In the genomic region with DNA sequence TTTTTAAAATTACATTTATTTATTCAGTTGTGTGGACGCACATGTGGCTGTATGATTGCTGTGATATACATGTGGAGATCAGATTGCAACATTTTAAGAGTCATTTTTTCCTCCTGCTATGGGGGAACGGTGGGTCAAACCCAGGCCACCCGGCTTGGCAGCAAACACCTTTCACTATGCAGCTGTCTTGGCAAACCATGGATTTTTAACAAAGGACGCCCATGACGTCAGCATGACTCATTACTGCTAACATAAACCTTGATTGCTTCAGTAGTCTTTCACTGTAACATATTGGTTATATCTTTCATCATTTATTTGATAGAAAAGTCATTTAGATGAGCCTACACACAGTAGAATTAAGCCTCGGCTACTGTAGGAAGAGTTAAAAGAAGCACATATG, we compare ENCODE assay signal across 38 mouse cellular contexts. TPM values are rescaled to one million over a fixed set of nuclear protein-coding genes. Genes with fewer than 3 reads are reported as not detected.
DNase-seq lines count a peak whose midpoint lies in the region; ATAC-seq and TF ChIP-seq lines count a peak whose summit lies in the region.
"Had no signal": no experiment of that assay in that cellular context is flagged by ENCODE, and none has a peak within 500 bp of the region (broad histone marks: within the 10 kb centered on the region; RNA-seq: fewer than 3 reads in every experiment).

No protein-coding gene starts in this region.

- H3K9ac ChIP-seq in lung, embryonic 14.5 days = no peak overlapping the region
- H3K9ac ChIP-seq in stomach, postnatal 0 days (ENCODE audit: low read length) = no peak overlapping the region
- H3K9ac ChIP-seq: embryonic facial prominence, embryonic 13.5 days; forebrain, embryonic 12.5 days; hindbrain, embryonic 12.5 days; liver, embryonic 15.5 days; lung, embryonic 15.5 days; neural tube, embryonic 15.5 days had no signal

- intact Hi-C loops in left cerebral cortex, postnatal 10 days (cut with DNase I) = no loop called here

- no peak for TF ChIP-seq EP300 in stomach, postnatal 0 days (optimal IDR thresholded peaks at IDR 0.05)

- H3K27ac ChIP-seq in lung, embryonic 14.5 days (ENCODE audit: low read depth) = no peak overlapping the region
- H3K27ac ChIP-seq in stomach, postnatal 0 days (replicated peaks) = no peak overlapping the region
- H3K27ac ChIP-seq: embryonic facial prominence, embryonic 13.5 days; forebrain, embryonic 12.5 days; hindbrain, embryonic 12.5 days; hindbrain, postnatal 0 days; kidney, postnatal 0 days; liver, embryonic 15.5 days; lung, embryonic 15.5 days; macrophage; neural tube, embryonic 15.5 days had no signal

- peak; percentile 18 for DNase-seq in adrenal gland, postnatal 10 days
- DNase-seq in adrenal gland, postnatal 4 days (ENCODE audit: low spot score in 2 of 2) = no peak
- DNase-seq in lung, embryonic 14.5 days = peak; percentile 3
- DNase-seq in lung, postnatal 10 days = no peak
- peak; percentile 86 for DNase-seq in NIH3T3 (ENCODE audit: low read depth)
- DNase-seq in stomach, postnatal 0 days (ENCODE audit: low spot score) = peak; percentile 17
- DNase-seq in left cerebral cortex, postnatal 10 days (ENCODE audit: extremely low spot score in 1 of 2, low spot score in 2 of 2) = no peak
- DNase-seq in frontal cortex, postnatal 36 days (ENCODE audit: low spot score in 2 of 2) = no peak
- DNase-seq: cerebellum, adult 11 months; cerebellum, adult 9-11 months; embryo, embryonic 11 days; gastrocnemius, postnatal 36 days; heart, adult 18-20 months; heart, postnatal 36 days; kidney, adult 8-10 months; kidney, postnatal 4 days; layer of hippocampus, postnatal 36 days; midbrain, embryonic 14.5 days; retina, postnatal 1 day; right cerebral cortex, postnatal 14 days had no signal

- H3K4me3 ChIP-seq in lung, embryonic 14.5 days (ENCODE audit: low read depth, low read length) = no peak overlapping the region
- H3K4me3 ChIP-seq in stomach, postnatal 0 days (ENCODE audit: low read depth, low read length) = no peak overlapping the region
- H3K4me3 ChIP-seq: embryonic facial prominence, embryonic 13.5 days; erythroblast, embryonic 14.5 days; forebrain, embryonic 12.5 days; hindbrain, embryonic 12.5 days; liver, embryonic 15.5 days; lung, embryonic 15.5 days; neural tube, embryonic 15.5 days had no signal

- whole genome bisulfite sequencing in lung, embryonic 14.5 days = 49% methylated on average over 6 of the region's 6 CpGs
- 34% methylated on average over 6 of the region's 6 CpGs for WGBS in stomach, postnatal 0 days

- no peaks in the 10 kb centered on the region for H3K9me3 ChIP-seq in lung, embryonic 14.5 days (ENCODE audit: low read depth, low read length)
- no peaks in the 10 kb centered on the region for H3K9me3 ChIP-seq in stomach, postnatal 0 days (ENCODE audit: control insufficient read depth, low read length)
- H3K9me3 ChIP-seq: embryonic facial prominence, embryonic 13.5 days; forebrain, embryonic 12.5 days; G1E; hindbrain, embryonic 12.5 days; liver, embryonic 15.5 days; lung, embryonic 15.5 days; neural tube, embryonic 15.5 days had no signal

- no peaks in the 10 kb centered on the region for H3K4me1 ChIP-seq in lung, embryonic 14.5 days (ENCODE audit: insufficient read depth)
- H3K4me1 ChIP-seq in stomach, postnatal 0 days (replicated peaks; ENCODE audit: control insufficient read depth, insufficient read depth) = no peaks in the 10 kb centered on the region
- H3K4me1 ChIP-seq: embryonic facial prominence, embryonic 13.5 days; forebrain, embryonic 12.5 days; hindbrain, embryonic 12.5 days; liver, embryonic 15.5 days; lung, embryonic 15.5 days; neural tube, embryonic 15.5 days had no signal

- H3K4me2 ChIP-seq in lung, embryonic 14.5 days = no peak overlapping the region
- H3K4me2 ChIP-seq in stomach, postnatal 0 days (replicated peaks; ENCODE audit: low read depth) = no peak overlapping the region
- H3K4me2 ChIP-seq: embryonic facial prominence, embryonic 13.5 days; forebrain, embryonic 12.5 days; heart, embryonic 11.5 days; hindbrain, embryonic 12.5 days; liver, embryonic 15.5 days; lung, embryonic 15.5 days; neural tube, embryonic 15.5 days had no signal

- ATAC-seq in lung, embryonic 14.5 days (ENCODE audit: insufficient read depth) = no peak
- ATAC-seq in stomach, postnatal 0 days (ENCODE audit: low FRiP score, low TSS enrichment) = no peak
- ATAC-seq: hindbrain, postnatal 0 days; intestine, embryonic 16.5 days; Patski had no signal

- no peak for TF ChIP-seq CTCF in lung, embryonic 14.5 days (IDR thresholded peaks at IDR 0.05; ENCODE audit: low read depth)
- no peak for TF ChIP-seq CTCF in stomach, postnatal 0 days (IDR thresholded peaks at IDR 0.05; ENCODE audit: low read depth)

- H3K36me3 ChIP-seq in lung, embryonic 14.5 days (ENCODE audit: insufficient read depth) = no peaks in the 10 kb centered on the region
- no peaks in the 10 kb centered on the region for H3K36me3 ChIP-seq in stomach, postnatal 0 days (ENCODE audit: control insufficient read depth, insufficient read depth, low read length)
- H3K36me3 ChIP-seq: embryonic facial prominence, embryonic 13.5 days; forebrain, embryonic 12.5 days; G1E; hindbrain, embryonic 12.5 days; liver, embryonic 15.5 days; lung, embryonic 15.5 days; neural tube, embryonic 15.5 days had no signal

- no peaks in the 10 kb centered on the region for H3K27me3 ChIP-seq in lung, embryonic 14.5 days (ENCODE audit: insufficient read depth, low read length)
- no peaks in the 10 kb centered on the region for H3K27me3 ChIP-seq in stomach, postnatal 0 days (ENCODE audit: control insufficient read depth, insufficient read depth, low read length)
- H3K27me3 ChIP-seq: embryonic facial prominence, embryonic 13.5 days; forebrain, embryonic 12.5 days; hindbrain, embryonic 12.5 days; liver, embryonic 15.5 days; lung, embryonic 15.5 days; neural tube, embryonic 15.5 days had no signal

RNA-seq across cellular contexts. Expression of a gene that starts 23.8 kb away (rescaled TPM):
- total RNA-seq in adrenal gland, postnatal 10 days (2021) = 1 to 10 TPM; 2.0 to 2.7 TPM
- 1 to 10 TPM; 3.6 to 4.4 TPM for total RNA-seq in adrenal gland, postnatal 4 days (2021)
- not detected in 2 replicates for polyA plus RNA-seq in lung, embryonic 14.5 days (2014; fragmentation: Nextera tagmentation; extraction: Ambion mirVana)
- 0.28 and 0.42 TPM in 2 replicates for polyA plus RNA-seq in stomach, postnatal 0 days (2015; fragmentation: Nextera tagmentation; extraction: Ambion mirVana)
- total RNA-seq in left cerebral cortex, postnatal 10 days (2021) = 10 to 100 TPM; 64.4 to 66.1 TPM
- total RNA-seq: gastrocnemius, adult 18-20 months; gastrocnemius, postnatal 36 days; heart, postnatal 36 days; monocyte, adult 5-6 weeks had no signal
- polyA plus RNA-seq: erythroblast, embryonic 14.5 days; G1E; heart, embryonic 11.5 days; kidney, postnatal 0 days; liver, adult 2 months; macrophage; Patski; small intestine, adult 2 months had no signal

Comparison
In these comparisons a context has a peak if more than half of its experiments do, and no peak if none do; other contexts are left out.
1. DNase-seq: peak in adrenal gland, postnatal 10 days (single experiment), lung, embryonic 14.5 days (single experiment), NIH3T3 (single experiment) and stomach, postnatal 0 days (single experiment); none in adrenal gland, postnatal 4 days (0 of 2), lung, postnatal 10 days (single experiment), left cerebral cortex, postnatal 10 days (0 of 2) and frontal cortex, postnatal 36 days (0 of 2).
2. RNA of a gene that starts 23.8 kb away (total RNA-seq): 64.4 to 66.1 TPM in left cerebral cortex, postnatal 10 days; 3.6 to 4.4 TPM in adrenal gland, postnatal 4 days and 2.0 to 2.7 TPM in adrenal gland, postnatal 10 days; every median in the first group is over 10 times any median in the second.